Mouse (Mus musculus): ENCODE results near the gene Fam69b. TPM values are rescaled to one million over a fixed set of nuclear protein-coding genes. Genes with fewer than 3 reads are reported as not detected.

The Fam69b gene
- polyA plus RNA-seq, 1 experiment from 2014 or later, result 31.1 TPM

GRCm38 (mm10) chr2:26636325-26636635, 8.0 kb downstream of the Fam69b start:
- Histone ChIP-seq H3K4me2 (ENCODE audit: low read depth, low read length) (no peak overlapping the region), H3K9me3 (ENCODE audit: control insufficient read depth, low read length) (no peaks in the 10 kb centered on the region), H3K4me3 (ENCODE audit: low read depth, low read length) (no peak overlapping the region), H3K4me1 (ENCODE audit: control insufficient read depth, insufficient read depth, low read length) (peaks cover 10% of the 10 kb centered on the region), H3K9ac (ENCODE audit: low read depth, low read length) (no peak overlapping the region), H3K27me3 (replicated peaks; ENCODE audit: control insufficient read depth, insufficient read depth, low read length) (no peaks in the 10 kb centered on the region), H3K27ac (replicated peaks; ENCODE audit: low read depth, low read length) (no peak overlapping the region), H3K36me3 (ENCODE audit: control insufficient read depth, insufficient read depth, low read length) (peaks cover 56% of the 10 kb centered on the region)
- no peak for DNase-seq (ENCODE audit: low spot score)
- WGBS, result 58% methylated on average over 2 of the region's 2 CpGs
- ATAC-seq (ENCODE audit: low read depth), result no peak

- peaks cover 53% of the 10 kb centered on the region for H3K36me3 ChIP-seq (ENCODE audit: control insufficient read depth, insufficient read depth, low read length)
- no peak overlapping the region for H3K9ac ChIP-seq (ENCODE audit: low read depth, low read length)
- H3K4me1 ChIP-seq (ENCODE audit: control insufficient read depth, insufficient read depth, low read length), result peaks cover 10% of the 10 kb centered on the region
- ATAC-seq (ENCODE audit: low read depth) (no peak), DNase-seq (ENCODE audit: low spot score) (no peak)
- H3K27me3 ChIP-seq (replicated peaks; ENCODE audit: control insufficient read depth, insufficient read depth, low read length), result no peaks in the 10 kb centered on the region
- no peaks in the 10 kb centered on the region for H3K9me3 ChIP-seq (ENCODE audit: control insufficient read depth, low read length)
- WGBS, result 77% methylated on average over 4 of the region's 4 CpGs
- H3K4me3 ChIP-seq (ENCODE audit: low read depth, low read length), result no peak overlapping the region; the same call in 1 of the 2 replicates
- peak overlapping the region; percentile 70; the same call in 1 of the 2 replicates for H3K4me2 ChIP-seq (ENCODE audit: low read depth, low read length)
- no peak overlapping the region for H3K27ac ChIP-seq (replicated peaks; ENCODE audit: low read depth, low read length)
Observed at GRCm38 (mm10) chr2:26637316-26637932, 9.2 kb downstream of the Fam69b start.

- peaks cover 50% of the 10 kb centered on the region for H3K36me3 ChIP-seq (ENCODE audit: control insufficient read depth, insufficient read depth, low read length)
Observed at GRCm38 (mm10) chr2:26638039-26638438, 9.8 kb downstream of the Fam69b start.

GRCm38 (mm10) chr2:26638572-26638971, 10.3 kb downstream of the Fam69b start:
- H3K36me3 ChIP-seq (ENCODE audit: control insufficient read depth, insufficient read depth, low read length), result peaks cover 49% of the 10 kb centered on the region
- peak overlapping the region; percentile 70 for H3K4me2 ChIP-seq (ENCODE audit: low read depth, low read length)
- 66% methylated on average over 5 of the region's 5 CpGs for WGBS
- DNase-seq (ENCODE audit: low spot score), result no peak
- no peaks in the 10 kb centered on the region for H3K27me3 ChIP-seq (replicated peaks; ENCODE audit: control insufficient read depth, insufficient read depth, low read length)
- no peak for ATAC-seq (ENCODE audit: low read depth)
- peaks cover 10% of the 10 kb centered on the region for H3K4me1 ChIP-seq (ENCODE audit: control insufficient read depth, insufficient read depth, low read length)
- H3K27ac ChIP-seq (replicated peaks; ENCODE audit: low read depth, low read length), result no peak overlapping the region; the same call in 1 of the 2 replicates
- peak overlapping the region; percentile 89 for H3K9ac ChIP-seq (ENCODE audit: low read depth, low read length)
- peak overlapping the region; percentile 89 for H3K4me3 ChIP-seq (ENCODE audit: low read depth, low read length)
- H3K9me3 ChIP-seq (ENCODE audit: control insufficient read depth, low read length), result no peaks in the 10 kb centered on the region

More at GRCm38 (mm10) chr2:26638039-26638438, 9.8 kb downstream of the Fam69b start:
- no peaks in the 10 kb centered on the region for H3K9me3 ChIP-seq (ENCODE audit: control insufficient read depth, low read length)
- peaks cover 10% of the 10 kb centered on the region for H3K4me1 ChIP-seq (ENCODE audit: control insufficient read depth, insufficient read depth, low read length)
- no peaks in the 10 kb centered on the region for H3K27me3 ChIP-seq (replicated peaks; ENCODE audit: control insufficient read depth, insufficient read depth, low read length)
- peak overlapping the region; percentile 70 for H3K4me2 ChIP-seq (ENCODE audit: low read depth, low read length)
- peak overlapping the region; percentile 89 for H3K4me3 ChIP-seq (ENCODE audit: low read depth, low read length)
- 82% methylated on average over 5 of the region's 5 CpGs for WGBS
- H3K27ac ChIP-seq (replicated peaks; ENCODE audit: low read depth, low read length), result no peak overlapping the region
- ATAC-seq (ENCODE audit: low read depth), result no peak
- no peak for DNase-seq (ENCODE audit: low spot score)
- peak overlapping the region; percentile 89; the same call in 1 of the 2 replicates for H3K9ac ChIP-seq (ENCODE audit: low read depth, low read length)

- H3K27ac ChIP-seq (replicated peaks; ENCODE audit: low read depth, low read length), result no peak overlapping the region; the same call in 1 of the 2 replicates
- H3K4me3 ChIP-seq (ENCODE audit: low read depth, low read length), result peak overlapping the region; percentile 89
- H3K4me1 ChIP-seq (ENCODE audit: control insufficient read depth, insufficient read depth, low read length), result peaks cover 10% of the 10 kb centered on the region
- 9% methylated on average over 8 of the region's 8 CpGs for WGBS
- H3K4me2 ChIP-seq (ENCODE audit: low read depth, low read length), result peak overlapping the region; percentile 70
- peaks cover 48% of the 10 kb centered on the region for H3K36me3 ChIP-seq (ENCODE audit: control insufficient read depth, insufficient read depth, low read length)
- H3K27me3 ChIP-seq (replicated peaks; ENCODE audit: control insufficient read depth, insufficient read depth, low read length), result no peaks in the 10 kb centered on the region
- ATAC-seq (ENCODE audit: low read depth), result 0 out of 2 replicates have a peak, but pooled peaks have one; percentile 31
- peak overlapping the region; percentile 89 for H3K9ac ChIP-seq (ENCODE audit: low read depth, low read length)
- no peaks in the 10 kb centered on the region for H3K9me3 ChIP-seq (ENCODE audit: control insufficient read depth, low read length)
- peak; percentile 65 for DNase-seq (ENCODE audit: low spot score)
Observed at GRCm38 (mm10) chr2:26639083-26639482, 10.8 kb downstream of the Fam69b start.

GRCm38 (mm10) chr2:26639838-26640830, 11.9 kb downstream of the Fam69b start:
- Histone ChIP-seq H3K27ac (replicated peaks; ENCODE audit: low read depth, low read length) (peak overlapping the region; percentile 85), H3K4me1 (ENCODE audit: control insufficient read depth, insufficient read depth, low read length) (peaks cover 10% of the 10 kb centered on the region), H3K4me2 (ENCODE audit: low read depth, low read length) (peak overlapping the region; percentile 70), H3K9ac (ENCODE audit: low read depth, low read length) (peak overlapping the region; percentile 89), H3K27me3 (replicated peaks; ENCODE audit: control insufficient read depth, insufficient read depth, low read length) (no peaks in the 10 kb centered on the region), H3K4me3 (ENCODE audit: low read depth, low read length) (peak overlapping the region; percentile 89), H3K9me3 (ENCODE audit: control insufficient read depth, low read length) (no peaks in the 10 kb centered on the region), H3K36me3 (ENCODE audit: control insufficient read depth, insufficient read depth, low read length) (peaks cover 37% of the 10 kb centered on the region)
- 2% methylated on average over 49 of the region's 49 CpGs for WGBS
- ATAC-seq (ENCODE audit: low read depth), result peak; percentile 93
- DNase-seq (ENCODE audit: low spot score), result peak; percentile 97

- peaks cover 27% of the 10 kb centered on the region for H3K36me3 ChIP-seq (ENCODE audit: control insufficient read depth, insufficient read depth, low read length)
- no peaks in the 10 kb centered on the region for H3K9me3 ChIP-seq (ENCODE audit: control insufficient read depth, low read length)
- peak overlapping the region; percentile 89 for H3K9ac ChIP-seq (ENCODE audit: low read depth, low read length)
- H3K4me2 ChIP-seq (ENCODE audit: low read depth, low read length), result 0 out of 2 replicates have a peak overlapping the region, but pooled peaks have one; percentile 19
- 73% methylated on average over 7 of the region's 7 CpGs for WGBS
- no peak overlapping the region for H3K4me3 ChIP-seq (ENCODE audit: low read depth, low read length)
- peak overlapping the region; percentile 85 for H3K27ac ChIP-seq (replicated peaks; ENCODE audit: low read depth, low read length)
- ATAC-seq (ENCODE audit: low read depth) (no peak), DNase-seq (ENCODE audit: low spot score) (no peak)
- peaks cover 10% of the 10 kb centered on the region for H3K4me1 ChIP-seq (ENCODE audit: control insufficient read depth, insufficient read depth, low read length)
- H3K27me3 ChIP-seq (replicated peaks; ENCODE audit: control insufficient read depth, insufficient read depth, low read length), result no peaks in the 10 kb centered on the region
Observed at GRCm38 (mm10) chr2:26641006-26641647, 12.9 kb downstream of the Fam69b start.

- no peak for DNase-seq (ENCODE audit: low spot score)
- H3K27me3 ChIP-seq (replicated peaks; ENCODE audit: control insufficient read depth, insufficient read depth, low read length), result no peaks in the 10 kb centered on the region
- WGBS, result 58% methylated on average over 2 of the region's 2 CpGs
Observed at GRCm38 (mm10) chr2:26643942-26644341, 15.7 kb downstream of the Fam69b start.

More at GRCm38 (mm10) chr2:26643942-26644341, 15.7 kb downstream of the Fam69b start:
- Histone ChIP-seq H3K36me3 (ENCODE audit: control insufficient read depth, insufficient read depth, low read length) (no peaks in the 10 kb centered on the region), H3K27ac (replicated peaks; ENCODE audit: low read depth, low read length) (no peak overlapping the region), H3K4me1 (ENCODE audit: control insufficient read depth, insufficient read depth, low read length) (peaks cover 3% of the 10 kb centered on the region), H3K4me2 (ENCODE audit: low read depth, low read length) (no peak overlapping the region), H3K9me3 (ENCODE audit: control insufficient read depth, low read length) (no peaks in the 10 kb centered on the region), H3K4me3 (ENCODE audit: low read depth, low read length) (no peak overlapping the region), H3K9ac (ENCODE audit: low read depth, low read length) (no peak overlapping the region)
- ATAC-seq (ENCODE audit: low read depth), result no peak
